Mouse (Mus musculus) left cerebral cortex, postnatal 36 days (tissue): Measurements from ENCODE around the gene Chid1. TPM values are rescaled to one million over a fixed set of nuclear protein-coding genes. Genes with fewer than 3 reads are reported as not detected.

Source experiments
- DNase-seq, 2 experiments: peaks; one replicate each; pipeline ENCODE4 v3.0.0; 2021 to 2022; ENCODE audit warnings: low spot score in 2 of 2, mixed read lengths in 1 of 2
- intact Hi-C: fragments of 180-260 bp; cut with DNase I; formaldehyde crosslinking; loops from one replicate; pipeline ENCODE4 v1.15.1; 2025
- total RNA-seq, 2 experiments: library from RNA; stranded (reverse); gene quantifications; 2 replicates each; pipeline ENCODE4 v1.2.3; 2021

Gene Chid1
- total RNA-seq, 2 experiments from 2014 or later = 67.2 to 68.4 TPM

GRCm38 (mm10) chr7:141518926-141519325 lies 20.7 kb downstream of the Chid1 start:
- intact Hi-C loops = no loop called here
- no peak for DNase-seq

- intact Hi-C loops = no loop called here
- DNase-seq = no peak
These were observed 21.4 kb downstream of the Chid1 start for GRCm38 (mm10) chr7:141518296-141518695.

GRCm38 (mm10) chr7:141517638-141518037 lies 22.0 kb downstream of the Chid1 start:
- DNase-seq = no peak
- intact Hi-C loops = no loop called here

- DNase-seq = no peak
- intact Hi-C loops = no loop called here
These were observed 28.9 kb downstream of the Chid1 start for GRCm38 (mm10) chr7:141510681-141511191.

- intact Hi-C loops = no loop called here
- no peak for DNase-seq
These were observed 29.5 kb downstream of the Chid1 start for GRCm38 (mm10) chr7:141510196-141510595.

GRCm38 (mm10) chr7:141508160-141508559 lies 31.5 kb downstream of the Chid1 start:
- intact Hi-C loops = no loop called here
- no peak for DNase-seq

GRCm38 (mm10) chr7:141506278-141506677 lies 33.4 kb downstream of the Chid1 start:
- no peak for DNase-seq
- intact Hi-C loops = no loop called here

GRCm38 (mm10) chr7:141502556-141502905 lies 37.1 kb downstream of the Chid1 start:
- intact Hi-C loops = no loop called here
- no peak for DNase-seq

- DNase-seq = no peak
- intact Hi-C loops = no loop called here
These were observed 37.7 kb downstream of the Chid1 start for GRCm38 (mm10) chr7:141501820-141502555.

GRCm38 (mm10) chr7:141497600-141497999 lies 42.1 kb downstream of the Chid1 start:
- no peak for DNase-seq
- intact Hi-C loops = no loop called here

GRCm38 (mm10) chr7:141495940-141496339 lies 43.7 kb downstream of the Chid1 start:
- intact Hi-C loops = no loop called here
- DNase-seq = no peak

- no peak for DNase-seq
- intact Hi-C loops = no loop called here
These were observed 44.3 kb downstream of the Chid1 start for GRCm38 (mm10) chr7:141495379-141495778.

- intact Hi-C loops = no loop called here
- DNase-seq = no peak
These were observed 45.9 kb downstream of the Chid1 start for GRCm38 (mm10) chr7:141493729-141494128.

- intact Hi-C loops = no loop called here
- no peak for DNase-seq
These were observed 46.9 kb downstream of the Chid1 start for GRCm38 (mm10) chr7:141492738-141493137.

- intact Hi-C loops = no loop called here
- no peak for DNase-seq
These were observed 48.5 kb downstream of the Chid1 start for GRCm38 (mm10) chr7:141491151-141491550.

- no peak for DNase-seq
- intact Hi-C loops = no loop called here
These were observed 52.5 kb downstream of the Chid1 start for GRCm38 (mm10) chr7:141487141-141487540.

- DNase-seq = no peak
- intact Hi-C loops = no loop called here
These were observed 53.4 kb downstream of the Chid1 start for GRCm38 (mm10) chr7:141486239-141486638.

- DNase-seq = no peak
- intact Hi-C loops = no loop called here
These were observed 54.1 kb downstream of the Chid1 start for GRCm38 (mm10) chr7:141485606-141486005.

GRCm38 (mm10) chr7:141485186-141485585 lies 54.5 kb downstream of the Chid1 start:
- intact Hi-C loops = no loop called here
- DNase-seq = no peak

GRCm38 (mm10) chr7:141484186-141485120 lies 55.2 kb downstream of the Chid1 start:
- intact Hi-C loops = loop anchor here (5.0 kb wide), 1 partner anchor 183 kb away; no protein-coding TSS in a partner anchor
- no peak for DNase-seq
